Mouse (Mus musculus): ENCODE measurements around the gene Npw. TPM values are rescaled to one million over a fixed set of nuclear protein-coding genes. Genes with fewer than 3 reads are reported as not detected.

The Npw gene
- polyA plus RNA-seq, 1 experiment from 2014 or later: not detected

GRCm38 (mm10) chr17:24649581-24650069, 8.6 kb downstream of the Npw start:
- Histone ChIP-seq H3K9me3 (ENCODE audit: control insufficient read depth, low read length) (no peaks in the 10 kb centered on the region), H3K36me3 (ENCODE audit: control insufficient read depth, insufficient read depth, low read length) (no peaks in the 10 kb centered on the region), H3K27ac (ENCODE audit: low read depth) (no peak overlapping the region), H3K4me3 (ENCODE audit: low read depth, low read length) (peak overlapping the region; percentile 79), H3K4me2 (ENCODE audit: low read length) (peak overlapping the region; percentile 97), H3K27me3 (replicated peaks; ENCODE audit: control insufficient read depth, insufficient read depth, low read length) (0 out of 2 replicates have a peak, but pooled peaks cover 3% of the 10 kb centered on the region), H3K9ac (ENCODE audit: low read length) (peak overlapping the region; percentile 75), H3K4me1 (replicated peaks; ENCODE audit: control insufficient read depth, insufficient read depth, low read length) (peaks cover 12% of the 10 kb centered on the region)
- ATAC-seq (replicated peaks; ENCODE audit: low FRiP score, low TSS enrichment, low read depth) (peak; percentile 47), DNase-seq (ENCODE audit: low spot score) (no peak)
- 2% methylated on average over 35 of the region's 35 CpGs for WGBS

GRCm38 (mm10) chr17:24648731-24649377, 9.4 kb downstream of the Npw start:
- peak overlapping the region; percentile 79 for H3K4me3 ChIP-seq (ENCODE audit: low read depth, low read length)
- no peaks in the 10 kb centered on the region for H3K36me3 ChIP-seq (ENCODE audit: control insufficient read depth, insufficient read depth, low read length)
- H3K9me3 ChIP-seq (ENCODE audit: control insufficient read depth, low read length): no peaks in the 10 kb centered on the region
- WGBS: 67% methylated on average over 10 of the region's 10 CpGs
- ATAC-seq (replicated peaks; ENCODE audit: low FRiP score, low TSS enrichment, low read depth) (no peak), DNase-seq (ENCODE audit: low spot score) (no peak)
- 0 out of 2 replicates have a peak, but pooled peaks cover 3% of the 10 kb centered on the region for H3K27me3 ChIP-seq (replicated peaks; ENCODE audit: control insufficient read depth, insufficient read depth, low read length)
- H3K27ac ChIP-seq (ENCODE audit: low read depth): no peak overlapping the region
- peak overlapping the region; percentile 97 for H3K4me2 ChIP-seq (ENCODE audit: low read length)
- peaks cover 20% of the 10 kb centered on the region for H3K4me1 ChIP-seq (replicated peaks; ENCODE audit: control insufficient read depth, insufficient read depth, low read length)
- no peak overlapping the region for H3K9ac ChIP-seq (ENCODE audit: low read length)

- ATAC-seq (replicated peaks; ENCODE audit: low FRiP score, low TSS enrichment, low read depth) (no peak), DNase-seq (ENCODE audit: low spot score) (no peak)
- Histone ChIP-seq H3K9me3 (ENCODE audit: control insufficient read depth, low read length) (no peaks in the 10 kb centered on the region), H3K27me3 (replicated peaks; ENCODE audit: control insufficient read depth, insufficient read depth, low read length) (0 out of 2 replicates have a peak, but pooled peaks cover 3% of the 10 kb centered on the region), H3K9ac (ENCODE audit: low read length) (no peak overlapping the region), H3K27ac (ENCODE audit: low read depth) (0 out of 2 replicates have a peak overlapping the region, but pooled peaks have one; percentile 25), H3K4me1 (replicated peaks; ENCODE audit: control insufficient read depth, insufficient read depth, low read length) (peaks cover 20% of the 10 kb centered on the region), H3K4me3 (ENCODE audit: low read depth, low read length) (no peak overlapping the region), H3K36me3 (ENCODE audit: control insufficient read depth, insufficient read depth, low read length) (no peaks in the 10 kb centered on the region), H3K4me2 (ENCODE audit: low read length) (0 out of 2 replicates have a peak overlapping the region, but pooled peaks have one; percentile 5)
- 82% methylated on average over 11 of the region's 11 CpGs for WGBS
These were observed 10.8 kb downstream of the Npw start for GRCm38 (mm10) chr17:24647493-24647892.

DNA sequence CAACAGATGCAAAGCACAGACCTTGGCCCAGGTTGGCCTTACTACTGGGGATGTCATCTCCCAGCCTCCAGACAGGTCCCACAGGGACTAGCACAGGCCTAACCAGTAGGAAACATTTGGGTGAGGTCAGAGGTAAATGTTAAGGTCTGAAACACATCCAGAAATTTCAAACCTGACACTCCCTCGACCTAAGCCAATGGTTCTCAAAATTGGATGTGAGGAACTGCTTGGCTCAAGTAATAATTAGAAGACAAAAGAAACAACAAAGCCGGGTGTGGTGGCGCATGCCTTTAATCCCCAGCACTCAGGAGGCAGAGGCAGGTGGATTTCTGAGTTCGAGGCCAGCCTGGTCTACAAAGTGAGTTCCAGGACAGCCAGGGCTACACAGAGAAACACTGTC, 11.9 kb downstream of the Npw start:
- Histone ChIP-seq H3K27ac (ENCODE audit: low read depth) (no peak overlapping the region), H3K4me3 (ENCODE audit: low read depth, low read length) (no peak overlapping the region), H3K4me2 (ENCODE audit: low read length) (no peak overlapping the region), H3K4me1 (replicated peaks; ENCODE audit: control insufficient read depth, insufficient read depth, low read length) (peaks cover 20% of the 10 kb centered on the region), H3K9me3 (ENCODE audit: control insufficient read depth, low read length) (no peaks in the 10 kb centered on the region), H3K27me3 (replicated peaks; ENCODE audit: control insufficient read depth, insufficient read depth, low read length) (0 out of 2 replicates have a peak, but pooled peaks cover 3% of the 10 kb centered on the region), H3K9ac (ENCODE audit: low read length) (no peak overlapping the region), H3K36me3 (ENCODE audit: control insufficient read depth, insufficient read depth, low read length) (no peaks in the 10 kb centered on the region; the same call in 1 of the 2 replicates)
- DNase-seq (ENCODE audit: low spot score): no peak
- ATAC-seq (replicated peaks; ENCODE audit: low FRiP score, low TSS enrichment, low read depth): no peak
- WGBS: 81% methylated on average over 4 of the region's 4 CpGs

GRCm38 (mm10) chr17:24645916-24646315, 12.3 kb downstream of the Npw start:
- H3K27ac ChIP-seq (ENCODE audit: low read depth): peak overlapping the region; percentile 77; the same call in 1 of the 2 replicates
- H3K4me1 ChIP-seq (replicated peaks; ENCODE audit: control insufficient read depth, insufficient read depth, low read length): peaks cover 20% of the 10 kb centered on the region
- peaks cover 2% of the 10 kb centered on the region for H3K36me3 ChIP-seq (ENCODE audit: control insufficient read depth, insufficient read depth, low read length)
- no peak for DNase-seq (ENCODE audit: low spot score)
- H3K27me3 ChIP-seq (replicated peaks; ENCODE audit: control insufficient read depth, insufficient read depth, low read length): no peaks in the 10 kb centered on the region
- 80% methylated on average over 3 of the region's 3 CpGs for whole genome bisulfite sequencing
- H3K4me3 ChIP-seq (ENCODE audit: low read depth, low read length): no peak overlapping the region
- no peaks in the 10 kb centered on the region for H3K9me3 ChIP-seq (ENCODE audit: control insufficient read depth, low read length)
- ATAC-seq (replicated peaks; ENCODE audit: low FRiP score, low TSS enrichment, low read depth): no peak
- H3K4me2 ChIP-seq (ENCODE audit: low read length): no peak overlapping the region
- H3K9ac ChIP-seq (ENCODE audit: low read length): no peak overlapping the region

GRCm38 (mm10) chr17:24644875-24645721, 13.2 kb downstream of the Npw start:
- Histone ChIP-seq H3K27ac (ENCODE audit: low read depth) (peak overlapping the region; percentile 77), H3K4me3 (ENCODE audit: low read depth, low read length) (no peak overlapping the region), H3K36me3 (ENCODE audit: control insufficient read depth, insufficient read depth, low read length) (peaks cover 10% of the 10 kb centered on the region), H3K27me3 (replicated peaks; ENCODE audit: control insufficient read depth, insufficient read depth, low read length) (no peaks in the 10 kb centered on the region), H3K4me2 (ENCODE audit: low read length) (0 out of 2 replicates have a peak overlapping the region, but pooled peaks have one; percentile 11), H3K4me1 (replicated peaks; ENCODE audit: control insufficient read depth, insufficient read depth, low read length) (peaks cover 23% of the 10 kb centered on the region), H3K9me3 (ENCODE audit: control insufficient read depth, low read length) (no peaks in the 10 kb centered on the region), H3K9ac (ENCODE audit: low read length) (no peak overlapping the region)
- WGBS: 73% methylated on average over 9 of the region's 9 CpGs
- ATAC-seq (replicated peaks; ENCODE audit: low FRiP score, low TSS enrichment, low read depth) (no peak; the same call in 1 of the 2 replicates), DNase-seq (ENCODE audit: low spot score) (no peak)

GRCm38 (mm10) chr17:24644030-24644715, 14.1 kb downstream of the Npw start:
- no peak for DNase-seq (ENCODE audit: low spot score)
- Histone ChIP-seq H3K4me3 (ENCODE audit: low read depth, low read length) (no peak overlapping the region), H3K4me1 (replicated peaks; ENCODE audit: control insufficient read depth, insufficient read depth, low read length) (peaks cover 33% of the 10 kb centered on the region), H3K9me3 (ENCODE audit: control insufficient read depth, low read length) (no peaks in the 10 kb centered on the region), H3K36me3 (ENCODE audit: control insufficient read depth, insufficient read depth, low read length) (peaks cover 13% of the 10 kb centered on the region), H3K4me2 (ENCODE audit: low read length) (0 out of 2 replicates have a peak overlapping the region, but pooled peaks have one; percentile 11), H3K27ac (ENCODE audit: low read depth) (peak overlapping the region; percentile 77), H3K9ac (ENCODE audit: low read length) (no peak overlapping the region; the same call in 1 of the 2 replicates), H3K27me3 (replicated peaks; ENCODE audit: control insufficient read depth, insufficient read depth, low read length) (no peaks in the 10 kb centered on the region)
- ATAC-seq (replicated peaks; ENCODE audit: low FRiP score, low TSS enrichment, low read depth): no peak; the same call in 1 of the 2 replicates
- 26% methylated on average over 7 of the region's 7 CpGs for WGBS

GRCm38 (mm10) chr17:24642791-24643343, 15.4 kb downstream of the Npw start:
- 78% methylated on average over 6 of the region's 6 CpGs for WGBS

More at GRCm38 (mm10) chr17:24642791-24643343, 15.4 kb downstream of the Npw start:
- Histone ChIP-seq H3K27me3 (replicated peaks; ENCODE audit: control insufficient read depth, insufficient read depth, low read length) (no peaks in the 10 kb centered on the region), H3K9me3 (ENCODE audit: control insufficient read depth, low read length) (no peaks in the 10 kb centered on the region), H3K27ac (ENCODE audit: low read depth) (no peak overlapping the region), H3K9ac (ENCODE audit: low read length) (no peak overlapping the region), H3K4me3 (ENCODE audit: low read depth, low read length) (no peak overlapping the region), H3K4me2 (ENCODE audit: low read length) (no peak overlapping the region), H3K36me3 (ENCODE audit: control insufficient read depth, insufficient read depth, low read length) (peaks cover 13% of the 10 kb centered on the region), H3K4me1 (replicated peaks; ENCODE audit: control insufficient read depth, insufficient read depth, low read length) (peaks cover 35% of the 10 kb centered on the region)
- ATAC-seq (replicated peaks; ENCODE audit: low FRiP score, low TSS enrichment, low read depth) (no peak), DNase-seq (ENCODE audit: low spot score) (no peak)

Data from intestine, embryonic 14.5 days (tissue).